Mouse (Mus musculus) forebrain, embryonic 16.5 days (tissue): ENCODE measurements around the gene Gm10491. TPM values are rescaled to one million over a fixed set of nuclear protein-coding genes. Genes with fewer than 3 reads are reported as not detected.
A peak's percentile ranks its signal among the peaks of the same experiment; 100 is the strongest.

Experiments used
- ATAC-seq: fragments of 200-750 bp; cut with Nextera tagmentation; 2 replicates; pipeline ENCODE4 v1.8.0; 2017; ENCODE audit warnings: mild to moderate bottlenecking, moderate library complexity
- H3K27ac ChIP-seq: fragments of 300-500 bp; sonication (generic); 2 replicates; pipeline ENCODE4 v1.5.1; 2014; ENCODE audit warnings: low read length, control low read depth
- H3K27me3 ChIP-seq: fragments of 300-500 bp; sonication (generic); replicated peaks from 2 replicates; pipeline ENCODE4 v1.6.1; 2014; ENCODE audit warnings: low read length; ENCODE audit not compliant: control insufficient read depth, insufficient read depth
- H3K36me3 ChIP-seq: fragments of 300-500 bp; sonication (generic); 2 replicates; pipeline ENCODE4 v1.6.1; 2014; ENCODE audit not compliant: control insufficient read depth, insufficient read depth
- H3K4me1 ChIP-seq: fragments of 300-500 bp; sonication (generic); replicated peaks from 2 replicates; pipeline ENCODE4 v1.6.1; 2014; ENCODE audit warnings: low read length; ENCODE audit not compliant: control insufficient read depth, insufficient read depth
- H3K4me2 ChIP-seq: fragments of 300-500 bp; sonication (generic); 2 replicates; pipeline ENCODE4 v1.6.1; 2014; ENCODE audit warnings: mild to moderate bottlenecking, low read length, control low read depth
- H3K4me3 ChIP-seq: fragments of 300-500 bp; sonication (generic); replicated peaks from 2 replicates; pipeline ENCODE4 v1.5.1; 2014; ENCODE audit warnings: mild to moderate bottlenecking, low read length, control low read depth
- H3K9ac ChIP-seq: fragments of 300-500 bp; sonication (generic); replicated peaks from 2 replicates; pipeline ENCODE4 v1.6.1; 2014; ENCODE audit warnings: low read depth, low read length, control low read depth
- H3K9me3 ChIP-seq: fragments of 300-500 bp; sonication (generic); 2 replicates; pipeline ENCODE4 v1.6.1; 2016; ENCODE audit warnings: low read length; ENCODE audit not compliant: control insufficient read depth
- WGBS: fragments of 180-500 bp; shearing (Covaris S2); extraction: QIAGEN DNeasy Blood & Tissue Kit; methylation state at CpG from one replicate; pipeline ENCODE4 v1.1.7; 2014; 5-methylcytosine and 5-hydroxymethylcytosine counted together
- polyA plus RNA-seq: library from polyadenylated mRNA; unstranded; fragments of >200 nt; fragmentation: Nextera tagmentation; extraction: Ambion mirVana; gene quantifications from 2 replicates; pipeline ENCODE4 v1.2.1, GENCODE M21; 2015

Gm10491 gene
- polyA plus RNA-seq, 1 experiment from 2014 or later: not detected

DNA sequence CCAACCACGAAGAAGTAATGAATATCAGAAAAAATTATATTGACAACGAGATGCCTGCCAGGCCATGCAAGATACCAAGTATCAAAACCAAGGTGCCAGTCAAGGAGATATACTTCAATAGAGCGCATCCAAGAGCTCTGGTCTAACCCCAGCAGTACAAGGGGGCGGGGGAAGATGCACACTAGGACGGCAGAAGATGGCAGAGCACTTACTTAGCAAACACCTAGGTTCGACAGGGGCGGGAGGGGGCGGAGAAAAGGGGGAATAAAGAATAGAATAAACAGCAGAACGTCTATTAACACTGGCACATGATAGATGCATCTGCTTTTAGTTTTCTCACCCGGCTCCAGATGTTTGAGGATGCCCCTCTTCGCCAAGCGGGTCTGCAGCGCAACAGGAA lies 9.4 kb downstream of the Gm10491 start:
- Histone ChIP-seq H3K4me2 (peak overlapping the region; percentile 54), H3K27ac (no peak overlapping the region), H3K9me3 (no peaks in the 10 kb centered on the region), H3K4me1 (peaks cover 12% of the 10 kb centered on the region), H3K36me3 (peaks cover 8% of the 10 kb centered on the region; the same call in 1 of the 2 replicates), H3K9ac (peak overlapping the region; percentile 57), H3K4me3 (peak overlapping the region; percentile 59), H3K27me3 (no peaks in the 10 kb centered on the region)
- no peak for ATAC-seq
- 28% methylated on average over 12 of the region's 13 CpGs for WGBS

DNA sequence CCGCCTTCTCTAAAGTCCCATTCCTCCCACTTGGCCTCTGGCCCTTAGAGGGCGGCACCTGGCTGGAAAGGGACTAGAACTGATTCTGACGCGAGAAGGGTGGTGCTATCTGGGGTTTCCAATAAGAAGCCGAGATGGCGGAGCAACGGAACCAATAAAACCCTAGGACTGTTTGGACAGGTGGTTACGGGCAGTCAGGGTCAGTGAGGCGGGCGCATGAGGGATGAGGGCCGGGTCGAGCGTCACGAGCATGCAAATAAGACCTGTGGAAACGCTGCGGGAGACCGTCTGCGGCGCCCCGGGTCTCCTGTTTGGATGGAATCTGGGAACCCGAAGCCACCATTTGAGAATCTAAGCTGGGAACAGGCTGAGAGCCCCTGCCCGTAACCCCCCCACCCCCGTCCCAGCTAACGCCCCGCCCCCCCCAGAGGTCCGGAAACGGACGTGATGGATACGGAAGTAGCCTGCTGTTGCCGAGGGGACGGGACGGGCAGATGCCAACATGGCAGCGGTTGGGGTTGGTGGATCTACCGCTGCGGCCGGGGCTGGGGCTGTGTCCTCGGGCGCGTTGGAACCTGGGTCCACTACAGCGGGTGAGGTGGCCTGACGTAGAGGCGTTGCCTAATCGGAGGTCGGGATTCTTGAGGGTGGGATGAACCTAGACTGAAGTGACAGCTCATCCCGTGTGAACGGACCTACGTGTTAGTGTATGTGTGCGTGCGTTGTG lies 23.6 kb downstream of the Gm10491 start, which contains the start of gene Slc35a2:
Gene Slc35a2 (plus strand): TSS at position 188 of the 727 bp plus-strand sequence.
- Histone ChIP-seq H3K4me3 (peak within 1 kb of the TSS; percentile 49), H3K27ac (peak within 1 kb of the TSS; percentile 78), H3K4me2 (peak within 1 kb of the TSS; percentile 61), H3K4me1 (peaks cover 14% of the 10 kb centered on the region), H3K9me3 (no peaks in the 10 kb centered on the region), H3K36me3 (no peaks in the 10 kb centered on the region), H3K27me3 (no peaks in the 10 kb centered on the region), H3K9ac (peak within 1 kb of the TSS; percentile 39)
- ATAC-seq: peak; percentile 85
- 12% methylated on average over 40 of the region's 49 CpGs for WGBS

GRCm38 (mm10) chrX:7879819-7880218 lies 27.8 kb downstream of the Gm10491 start:
- 0 out of 2 replicates have a peak overlapping the region, but pooled peaks have one; percentile 6 for H3K9ac ChIP-seq
- peaks cover 17% of the 10 kb centered on the region for H3K4me1 ChIP-seq
- H3K36me3 ChIP-seq: no peaks in the 10 kb centered on the region
- H3K4me2 ChIP-seq: peak overlapping the region; percentile 77
- ATAC-seq: peak; percentile 32
- H3K9me3 ChIP-seq: no peaks in the 10 kb centered on the region
- H3K27me3 ChIP-seq: no peaks in the 10 kb centered on the region
- 11% methylated on average over 11 of the region's 11 CpGs for WGBS
- H3K27ac ChIP-seq: no peak overlapping the region
- H3K4me3 ChIP-seq: peak overlapping the region; percentile 51

DNA sequence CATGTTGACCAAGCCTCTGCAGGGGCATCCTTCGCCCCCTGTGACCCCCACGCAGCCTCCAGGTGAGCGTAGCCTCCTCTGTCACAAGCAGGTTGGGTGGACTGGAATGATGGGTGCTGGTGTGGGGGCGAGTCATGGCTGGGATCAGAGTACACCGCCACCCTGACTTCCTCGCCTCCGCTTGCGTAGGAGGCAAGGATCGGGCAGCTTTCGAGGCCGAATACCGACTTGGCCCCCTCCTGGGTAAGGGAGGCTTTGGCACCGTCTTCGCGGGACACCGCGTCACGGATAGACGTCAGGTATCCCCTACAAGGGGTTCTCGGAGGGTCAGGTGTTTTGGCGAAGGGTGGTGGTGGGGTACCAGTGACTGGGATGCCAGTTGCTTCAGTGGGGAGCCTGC lies 29.1 kb downstream of the Gm10491 start:
- ATAC-seq: peak; percentile 21
- peak overlapping the region; percentile 63 for H3K9ac ChIP-seq
- peaks cover 16% of the 10 kb centered on the region for H3K4me1 ChIP-seq
- no peak overlapping the region for H3K27ac ChIP-seq
- H3K4me2 ChIP-seq: peak overlapping the region; percentile 77
- 15% methylated on average over 21 of the region's 21 CpGs for WGBS
- H3K36me3 ChIP-seq: peaks cover 2% of the 10 kb centered on the region; the same call in 1 of the 2 replicates
- H3K9me3 ChIP-seq: no peaks in the 10 kb centered on the region
- peak overlapping the region; percentile 51 for H3K4me3 ChIP-seq
- no peaks in the 10 kb centered on the region for H3K27me3 ChIP-seq

DNA sequence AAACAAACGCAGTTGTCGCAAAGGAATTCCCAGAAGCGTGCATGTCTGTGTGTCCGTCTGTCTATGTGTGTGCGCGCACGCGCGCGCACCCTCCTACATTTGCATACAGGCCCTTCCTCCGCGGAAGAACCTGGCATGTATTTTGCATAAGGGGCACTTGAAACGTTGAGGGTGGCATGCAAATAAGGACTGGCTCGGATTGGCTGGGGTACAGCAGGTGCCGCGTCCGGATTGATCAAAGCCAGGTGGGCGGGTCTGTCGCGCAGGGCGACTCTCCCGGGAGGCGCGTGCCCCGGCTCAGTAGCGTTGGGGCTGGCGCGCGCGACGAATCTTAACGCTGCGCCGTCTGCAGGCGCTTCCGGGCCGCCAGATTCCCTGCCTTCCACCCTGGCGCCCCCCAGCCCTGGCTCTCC lies 29.6 kb downstream of the Gm10491 start, which contains the start of gene Pim2:
Gene Pim2 (plus strand): TSS at position 256 of the 413 bp plus-strand sequence.
- Histone ChIP-seq H3K27me3 (no peaks in the 10 kb centered on the region), H3K9ac (peak within 1 kb of the TSS; percentile 63), H3K4me1 (peaks cover 13% of the 10 kb centered on the region), H3K4me3 (peak within 1 kb of the TSS; percentile 51), H3K4me2 (peak within 1 kb of the TSS; percentile 77), H3K36me3 (peaks cover 2% of the 10 kb centered on the region; the same call in 1 of the 2 replicates), H3K27ac (peak within 1 kb of the TSS; percentile 47), H3K9me3 (no peaks in the 10 kb centered on the region)
- 13% methylated on average over 36 of the region's 38 CpGs for WGBS
- ATAC-seq: peak; percentile 91

DNA sequence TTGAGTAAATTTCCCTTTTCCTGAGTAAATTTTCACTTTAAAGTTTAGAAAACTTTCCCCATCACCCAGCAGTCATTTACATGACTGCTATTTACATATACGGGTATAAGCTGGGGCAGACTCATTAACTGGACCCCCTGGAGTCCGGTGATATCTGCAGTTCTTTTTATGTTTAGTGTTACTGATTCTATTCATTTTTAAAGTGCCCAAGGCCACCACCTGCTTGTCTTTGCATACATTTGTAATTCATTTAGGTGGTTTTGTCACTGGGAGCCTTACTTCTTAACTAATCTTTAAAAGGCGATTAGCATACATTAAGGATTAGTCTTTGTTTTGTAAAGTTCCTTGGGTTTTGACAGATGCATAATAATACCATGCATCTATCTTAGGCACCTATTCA lies 37.8 kb downstream of the Gm10491 start:
- no peaks in the 10 kb centered on the region for H3K9me3 ChIP-seq
- no peak for ATAC-seq
- H3K4me1 ChIP-seq: no peaks in the 10 kb centered on the region
- H3K4me3 ChIP-seq: no peak overlapping the region
- H3K9ac ChIP-seq: no peak overlapping the region
- 16% methylated on average over 3 of the region's 3 CpGs for WGBS
- H3K4me2 ChIP-seq: no peak overlapping the region
- H3K36me3 ChIP-seq: peaks cover 5% of the 10 kb centered on the region; the same call in 1 of the 2 replicates
- no peak overlapping the region for H3K27ac ChIP-seq
- no peaks in the 10 kb centered on the region for H3K27me3 ChIP-seq

DNA sequence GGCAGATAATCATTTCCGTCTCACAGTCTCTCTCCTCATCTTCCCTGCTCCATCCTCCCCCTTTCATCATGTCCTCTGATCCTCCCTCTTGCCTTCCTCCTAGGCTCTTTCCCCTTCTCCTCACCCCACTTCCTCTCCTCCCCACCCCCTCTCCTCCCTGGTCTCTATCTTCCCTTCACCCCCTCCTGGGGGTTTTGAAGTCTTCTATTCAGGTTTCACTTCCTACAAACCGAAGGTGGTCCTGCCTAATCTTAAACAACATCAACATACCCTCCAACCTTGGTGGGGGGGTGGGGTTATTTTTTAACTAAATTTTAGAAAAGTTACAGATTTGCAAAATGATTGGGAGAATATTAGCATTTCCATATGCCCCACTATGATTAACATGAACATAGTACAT lies 39.1 kb downstream of the Gm10491 start:
- ATAC-seq: no peak
- Histone ChIP-seq H3K4me3 (no peak overlapping the region), H3K27ac (no peak overlapping the region), H3K4me2 (no peak overlapping the region), H3K4me1 (no peaks in the 10 kb centered on the region), H3K36me3 (peaks cover 3% of the 10 kb centered on the region; the same call in 1 of the 2 replicates), H3K9ac (no peak overlapping the region), H3K27me3 (no peaks in the 10 kb centered on the region), H3K9me3 (no peaks in the 10 kb centered on the region)
- WGBS: 52% methylated on average over 2 of the region's 2 CpGs

DNA sequence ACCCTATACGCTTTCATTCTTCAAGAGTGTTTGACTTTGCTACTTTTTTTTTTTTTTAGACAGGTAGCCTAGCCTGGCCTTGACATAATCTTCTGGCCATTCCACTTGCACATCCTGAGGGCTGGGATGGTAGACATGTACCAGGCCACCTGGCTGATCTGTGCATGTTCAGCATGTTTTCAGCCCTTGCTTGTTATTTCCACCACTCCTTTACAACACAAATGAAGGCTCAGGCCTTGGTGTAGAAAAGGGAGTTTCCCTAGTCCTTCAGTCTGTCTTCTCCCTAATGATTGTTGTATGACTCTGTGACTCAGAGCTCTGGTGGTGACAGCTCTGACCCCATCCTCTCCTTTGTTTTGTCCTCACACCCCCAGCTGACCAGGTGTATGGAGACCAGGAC lies 40.5 kb downstream of the Gm10491 start:
- ATAC-seq: no peak
- Histone ChIP-seq H3K9me3 (no peaks in the 10 kb centered on the region), H3K36me3 (peaks cover 3% of the 10 kb centered on the region; the same call in 1 of the 2 replicates), H3K4me1 (no peaks in the 10 kb centered on the region), H3K4me2 (no peak overlapping the region), H3K27ac (no peak overlapping the region), H3K9ac (no peak overlapping the region), H3K27me3 (no peaks in the 10 kb centered on the region), H3K4me3 (no peak overlapping the region)
- 100% methylated on average over 1 of the region's 1 CpGs for WGBS

- WGBS: 72% methylated on average over 2 of the region's 2 CpGs
- H3K4me2 ChIP-seq: no peak overlapping the region
- no peak overlapping the region for H3K4me3 ChIP-seq
- H3K27ac ChIP-seq: no peak overlapping the region
- no peaks in the 10 kb centered on the region for H3K9me3 ChIP-seq
- no peaks in the 10 kb centered on the region for H3K36me3 ChIP-seq
- H3K4me1 ChIP-seq: no peaks in the 10 kb centered on the region
- H3K9ac ChIP-seq: no peak overlapping the region
- no peak for ATAC-seq
- no peaks in the 10 kb centered on the region for H3K27me3 ChIP-seq
Measured at GRCm38 (mm10) chrX:7865786-7866185, 41.8 kb downstream of the Gm10491 start.
